Mouse (Mus musculus): ENCODE data around the gene Pex1. TPM values are rescaled to one million over a fixed set of nuclear protein-coding genes. Genes with fewer than 3 reads are reported as not detected.

Gene Pex1
- polyA plus RNA-seq, 1 experiment from 2014 or later, result 10.9 TPM

GRCm38 (mm10) chr5:3577939-3578338 lies 17.9 kb upstream of the Pex1 start:
- ATAC-seq (no peak), DNase-seq (ENCODE audit: low spot score) (no peak)
- Histone ChIP-seq H3K27me3 (replicated peaks; ENCODE audit: insufficient read depth, low read length) (no peaks in the 10 kb centered on the region), H3K9ac (replicated peaks; ENCODE audit: low read depth) (no peak overlapping the region), H3K4me1 (ENCODE audit: insufficient read depth, low read depth, low read length) (no peaks in the 10 kb centered on the region), H3K4me2 (replicated peaks; ENCODE audit: low read depth, low read length) (no peak overlapping the region), H3K9me3 (ENCODE audit: low read length) (no peaks in the 10 kb centered on the region), H3K4me3 (ENCODE audit: low read depth, low read length) (no peak overlapping the region), H3K27ac (ENCODE audit: low read length) (no peak overlapping the region), H3K36me3 (ENCODE audit: insufficient read depth, low read length) (peaks cover 51% of the 10 kb centered on the region)
- WGBS, result 97% methylated on average over 2 of the region's 2 CpGs
- TF ChIP-seq EP300 (IDR thresholded peaks at IDR 0.05), result no peak
- TF ChIP-seq CTCF (IDR thresholded peaks at IDR 0.05), result no peak

GRCm38 (mm10) chr5:3579066-3579465 lies 16.8 kb upstream of the Pex1 start:
- no peak overlapping the region for H3K9ac ChIP-seq (replicated peaks; ENCODE audit: low read depth)
- ATAC-seq, result no peak
- H3K4me1 ChIP-seq (ENCODE audit: insufficient read depth, low read depth, low read length), result no peaks in the 10 kb centered on the region
- H3K27me3 ChIP-seq (replicated peaks; ENCODE audit: insufficient read depth, low read length), result no peaks in the 10 kb centered on the region
- no peak overlapping the region for H3K4me3 ChIP-seq (ENCODE audit: low read depth, low read length)
- no peak overlapping the region for H3K4me2 ChIP-seq (replicated peaks; ENCODE audit: low read depth, low read length)
- TF ChIP-seq CTCF (IDR thresholded peaks at IDR 0.05), result no peak
- TF ChIP-seq EP300 (IDR thresholded peaks at IDR 0.05), result no peak
- no peak overlapping the region for H3K27ac ChIP-seq (ENCODE audit: low read length)
- 91% methylated on average over 7 of the region's 7 CpGs for WGBS
- DNase-seq (ENCODE audit: low spot score), result no peak
- H3K36me3 ChIP-seq (ENCODE audit: insufficient read depth, low read length), result peaks cover 50% of the 10 kb centered on the region; the same call in 1 of the 2 replicates
- no peaks in the 10 kb centered on the region for H3K9me3 ChIP-seq (ENCODE audit: low read length)

GRCm38 (mm10) chr5:3596399-3596766 lies 517 bp downstream of the Pex1 start, which contains the start of gene Rbm48:
Rbm48 (minus strand) TSS chr5:3596585.
- DNase-seq (ENCODE audit: low spot score), result peak; percentile 89
- peak within 1 kb of the TSS; percentile 81 for H3K4me2 ChIP-seq (replicated peaks; ENCODE audit: low read depth, low read length)
- peak within 1 kb of the TSS; percentile 83 for H3K27ac ChIP-seq (ENCODE audit: low read length)
- H3K9me3 ChIP-seq (ENCODE audit: low read length), result no peaks in the 10 kb centered on the region
- no peaks in the 10 kb centered on the region for H3K27me3 ChIP-seq (replicated peaks; ENCODE audit: insufficient read depth, low read length)
- WGBS, result under 1% methylated on average over 31 of the region's 31 CpGs
- H3K4me3 ChIP-seq (ENCODE audit: low read depth, low read length), result peak within 1 kb of the TSS; percentile 88
- TF ChIP-seq CTCF (IDR thresholded peaks at IDR 0.05), result peak; percentile 84
- no peak for TF ChIP-seq EP300 (IDR thresholded peaks at IDR 0.05)
- peak within 1 kb of the TSS; percentile 68 for H3K9ac ChIP-seq (replicated peaks; ENCODE audit: low read depth)
- H3K4me1 ChIP-seq (ENCODE audit: insufficient read depth, low read depth, low read length), result peaks cover 7% of the 10 kb centered on the region; the same call in 1 of the 2 replicates
- peak; percentile 90 for ATAC-seq
- 0 out of 2 replicates have a peak, but pooled peaks cover 7% of the 10 kb centered on the region for H3K36me3 ChIP-seq (ENCODE audit: insufficient read depth, low read length)

- Histone ChIP-seq H3K36me3 (ENCODE audit: insufficient read depth, low read length) (0 out of 2 replicates have a peak, but pooled peaks cover 2% of the 10 kb centered on the region), H3K4me3 (ENCODE audit: low read depth, low read length) (peak overlapping the region; percentile 88; the same call in 1 of the 2 replicates), H3K9ac (replicated peaks; ENCODE audit: low read depth) (no peak overlapping the region)
Observed at GRCm38 (mm10) chr5:3597171-3597570, 1.3 kb downstream of the Pex1 start.

GRCm38 (mm10) chr5:3598766-3599165 lies 2.9 kb downstream of the Pex1 start:
- ATAC-seq (no peak), DNase-seq (ENCODE audit: low spot score) (no peak)
- Histone ChIP-seq H3K27ac (ENCODE audit: low read length) (no peak overlapping the region), H3K4me2 (replicated peaks; ENCODE audit: low read depth, low read length) (no peak overlapping the region), H3K27me3 (replicated peaks; ENCODE audit: insufficient read depth, low read length) (no peaks in the 10 kb centered on the region), H3K36me3 (ENCODE audit: insufficient read depth, low read length) (no peaks in the 10 kb centered on the region), H3K4me1 (ENCODE audit: insufficient read depth, low read depth, low read length) (peaks cover 7% of the 10 kb centered on the region; the same call in 1 of the 2 replicates), H3K9me3 (ENCODE audit: low read length) (no peaks in the 10 kb centered on the region), H3K9ac (replicated peaks; ENCODE audit: low read depth) (no peak overlapping the region), H3K4me3 (ENCODE audit: low read depth, low read length) (no peak overlapping the region)
- 91% methylated on average over 5 of the region's 5 CpGs for WGBS
- TF ChIP-seq EP300 (IDR thresholded peaks at IDR 0.05), result no peak
- no peak for TF ChIP-seq CTCF (IDR thresholded peaks at IDR 0.05)

More at GRCm38 (mm10) chr5:3597171-3597570, 1.3 kb downstream of the Pex1 start:
- H3K27me3 ChIP-seq (replicated peaks; ENCODE audit: insufficient read depth, low read length), result no peaks in the 10 kb centered on the region
- TF ChIP-seq CTCF (IDR thresholded peaks at IDR 0.05), result no peak
- no peak for TF ChIP-seq EP300 (IDR thresholded peaks at IDR 0.05)
- no peak for ATAC-seq
- peaks cover 7% of the 10 kb centered on the region; the same call in 1 of the 2 replicates for H3K4me1 ChIP-seq (ENCODE audit: insufficient read depth, low read depth, low read length)
- H3K27ac ChIP-seq (ENCODE audit: low read length), result no peak overlapping the region
- H3K9me3 ChIP-seq (ENCODE audit: low read length), result no peaks in the 10 kb centered on the region
- 0 out of 2 replicates have a peak overlapping the region, but pooled peaks have one; percentile 81 for H3K4me2 ChIP-seq (replicated peaks; ENCODE audit: low read depth, low read length)
- no peak for DNase-seq (ENCODE audit: low spot score)

- H3K9me3 ChIP-seq (ENCODE audit: low read length), result no peaks in the 10 kb centered on the region
- TF ChIP-seq EP300 (IDR thresholded peaks at IDR 0.05) (no peak), CTCF (IDR thresholded peaks at IDR 0.05) (no peak)
- ATAC-seq (no peak), DNase-seq (ENCODE audit: low spot score) (no peak)
- peaks cover 4% of the 10 kb centered on the region; the same call in 1 of the 2 replicates for H3K4me1 ChIP-seq (ENCODE audit: insufficient read depth, low read depth, low read length)
- no peak overlapping the region for H3K27ac ChIP-seq (ENCODE audit: low read length)
- WGBS, result 73% methylated on average over 1 of the region's 1 CpGs
- no peak overlapping the region for H3K9ac ChIP-seq (replicated peaks; ENCODE audit: low read depth)
- H3K4me2 ChIP-seq (replicated peaks; ENCODE audit: low read depth, low read length), result no peak overlapping the region
- H3K4me3 ChIP-seq (ENCODE audit: low read depth, low read length), result no peak overlapping the region
- H3K27me3 ChIP-seq (replicated peaks; ENCODE audit: insufficient read depth, low read length), result no peaks in the 10 kb centered on the region
- peaks cover under 1% of the 10 kb centered on the region; the same call in 1 of the 2 replicates for H3K36me3 ChIP-seq (ENCODE audit: insufficient read depth, low read length)
Observed at GRCm38 (mm10) chr5:3600298-3600697, 4.4 kb downstream of the Pex1 start.
